Mouse (Mus musculus): Measurements from ENCODE around the gene Gm10401.
"Not testable (repeated sequence)": the region's sequence is repeated elsewhere in the genome, so short reads cannot be mapped to it uniquely, and the experiment has no call there.

Gm10401 gene

GRCm38 (mm10) chr5:115118961-115119570, 21.0 kb upstream of the Gm10401 start, which contains the start of gene Acads:
Gene Acads, minus strand, starts transcription at chr5:115119346.
- DNase-seq (ENCODE audit: low spot score): peak; percentile 87

- DNase-seq (ENCODE audit: low spot score): no peak
Measured at GRCm38 (mm10) chr5:115117467-115117866, 19.4 kb upstream of the Gm10401 start.

GRCm38 (mm10) chr5:115116426-115116825, 18.3 kb upstream of the Gm10401 start:
- no peak for DNase-seq (ENCODE audit: low spot score)

GRCm38 (mm10) chr5:115114501-115114900, 16.4 kb upstream of the Gm10401 start:
- DNase-seq (ENCODE audit: low spot score): no peak

GRCm38 (mm10) chr5:115113244-115113643, 15.1 kb upstream of the Gm10401 start:
- no peak for DNase-seq (ENCODE audit: low spot score)

GRCm38 (mm10) chr5:115111156-115111555, 13.1 kb upstream of the Gm10401 start:
- DNase-seq (ENCODE audit: low spot score): no peak

- not testable (repeated sequence) for DNase-seq (ENCODE audit: low spot score)
Measured at GRCm38 (mm10) chr5:115103253-115103652, 5.2 kb upstream of the Gm10401 start.

GRCm38 (mm10) chr5:115102231-115102630, 4.1 kb upstream of the Gm10401 start:
- DNase-seq (ENCODE audit: low spot score): no peak

- peak; percentile 56 for DNase-seq (ENCODE audit: low spot score)
Measured at GRCm38 (mm10) chr5:115100473-115100872, 2.4 kb upstream of the Gm10401 start.

- peak; percentile 74 for DNase-seq (ENCODE audit: low spot score)
Measured at GRCm38 (mm10) chr5:115099991-115100390, 1.9 kb upstream of the Gm10401 start.

- peak; percentile 35 for DNase-seq (ENCODE audit: low spot score)
Measured at GRCm38 (mm10) chr5:115099530-115099929, 1.4 kb upstream of the Gm10401 start.

- no peak for DNase-seq (ENCODE audit: low spot score)
Measured at GRCm38 (mm10) chr5:115091776-115092175, 6.3 kb downstream of the Gm10401 start.

- DNase-seq (ENCODE audit: low spot score): no peak
Measured at GRCm38 (mm10) chr5:115091015-115091414, 7.1 kb downstream of the Gm10401 start.

- no peak for DNase-seq (ENCODE audit: low spot score)
Measured at GRCm38 (mm10) chr5:115089592-115090268, 8.4 kb downstream of the Gm10401 start.

GRCm38 (mm10) chr5:115085675-115086074, 12.4 kb downstream of the Gm10401 start:
- no peak for DNase-seq (ENCODE audit: low spot score)

GRCm38 (mm10) chr5:115083492-115083891, 14.6 kb downstream of the Gm10401 start:
- no peak for DNase-seq (ENCODE audit: low spot score)

GRCm38 (mm10) chr5:115081636-115082035, 16.5 kb downstream of the Gm10401 start:
- no peak for DNase-seq (ENCODE audit: low spot score)

- peak; percentile 65 for DNase-seq (ENCODE audit: low spot score)
Measured at GRCm38 (mm10) chr5:115076144-115076901, 21.8 kb downstream of the Gm10401 start.

GRCm38 (mm10) chr5:115074749-115075148, 23.3 kb downstream of the Gm10401 start:
- no peak for DNase-seq (ENCODE audit: low spot score)

GRCm38 (mm10) chr5:115073306-115073705, 24.8 kb downstream of the Gm10401 start:
- DNase-seq (ENCODE audit: low spot score): not testable (repeated sequence)

- DNase-seq (ENCODE audit: low spot score): peak; percentile 50
Measured at GRCm38 (mm10) chr5:115072143-115072542, 26.0 kb downstream of the Gm10401 start.

- peak; percentile 24 for DNase-seq (ENCODE audit: low spot score)
Measured at GRCm38 (mm10) chr5:115071096-115071901, 26.8 kb downstream of the Gm10401 start.

Data from adipocyte (in vitro differentiated cells).